Mouse (Mus musculus) brain, embryonic 14.5 days (tissue): ENCODE measurements at regions not wholly inside any gene's neighbourhood (a gene's known extent, or its start where the extent isn't known, plus 50 kb on each side); places are given as distances from the start of the nearest gene placed in this dataset.

Source experiments
- CTCF ChIP-seq: fragments of 200-500 bp; IDR thresholded peaks from 2 replicates; pipeline ENCODE4 v1.5.1; 2012; ENCODE audit warnings: inconsistent platforms, mild to moderate bottlenecking, moderate library complexity, borderline replicate concordance; ENCODE audit not compliant: insufficient read depth, insufficient read length; ENCODE audit errors: extremely low read depth
- POLR2A ChIP-seq: fragments of 200-500 bp; IDR thresholded peaks from 2 replicates; pipeline ENCODE4 v1.6.1; 2012; ENCODE audit warnings: mild to moderate bottlenecking, inconsistent platforms, borderline replicate concordance; ENCODE audit not compliant: poor library complexity, insufficient read depth, insufficient read length, severe bottlenecking; ENCODE audit errors: extremely low read depth

DNA sequence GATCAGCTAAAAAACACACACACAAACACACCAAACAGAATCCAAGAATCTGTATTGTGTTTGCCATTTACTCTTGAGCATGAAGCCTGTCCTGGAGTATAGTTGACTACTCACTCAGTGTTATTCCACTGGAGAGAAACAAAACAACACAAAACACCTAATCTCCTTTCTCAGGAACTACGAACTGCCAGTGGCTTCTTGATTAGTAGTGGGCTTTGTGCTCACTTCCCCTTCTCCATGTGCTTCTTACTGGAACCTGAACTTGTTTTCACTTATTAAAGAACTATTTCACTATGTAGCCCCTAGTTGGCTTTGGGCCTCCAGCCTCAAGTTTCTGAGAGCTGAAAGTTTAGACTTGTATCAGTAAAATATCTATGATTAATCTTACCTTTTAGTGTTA lies 84.0 kb upstream of the Speer4f2 start:
- TF ChIP-seq POLR2A (no peak), CTCF (no peak)
